Comparison of ENCODE assay signal across 15 mouse cellular contexts in the genomic region with DNA sequence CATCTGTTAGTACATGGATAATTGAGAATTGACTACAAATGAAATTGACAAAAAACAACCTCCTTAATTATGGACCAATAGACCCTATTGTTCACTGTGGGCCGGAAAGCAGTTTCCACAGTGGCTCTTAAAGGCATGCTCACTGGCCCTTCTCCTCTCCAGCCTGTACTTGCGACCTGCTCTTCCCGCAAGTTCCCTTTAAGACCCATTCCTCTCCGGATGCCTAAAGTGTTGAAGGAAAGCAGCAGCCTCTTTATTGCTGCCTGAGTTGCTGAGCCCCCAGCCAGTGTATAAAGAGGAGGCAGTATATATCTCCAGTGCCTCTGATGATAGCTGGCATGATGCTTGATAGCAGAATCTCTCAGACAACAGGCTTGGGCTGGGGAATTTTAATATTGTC.
A peak's percentile ranks its signal among the peaks of the same experiment; 100 is the strongest.
DNase-seq lines count a peak whose midpoint lies in the region; ATAC-seq and TF ChIP-seq lines count a peak whose summit lies in the region.
"Had no signal": no experiment of that assay in that cellular context is flagged by ENCODE, and none has a peak within 500 bp of the region (broad histone marks: within the 10 kb centered on the region; RNA-seq: fewer than 3 reads in every experiment).

No protein-coding gene starts in this region.

- no peaks in the 10 kb centered on the region for H3K9me3 ChIP-seq in hindbrain, embryonic 13.5 days
- no peaks in the 10 kb centered on the region for H3K9me3 ChIP-seq in hindbrain, embryonic 10.5 days
- no peaks in the 10 kb centered on the region for H3K9me3 ChIP-seq in forebrain, embryonic 14.5 days (replicated peaks; ENCODE audit: control insufficient read depth, low read length)
- H3K9me3 ChIP-seq in hindbrain, embryonic 16.5 days (ENCODE audit: control insufficient read depth, low read length): no peaks in the 10 kb centered on the region
- no peaks in the 10 kb centered on the region for H3K9me3 ChIP-seq in neural tube, embryonic 13.5 days
- no peaks in the 10 kb centered on the region for H3K9me3 ChIP-seq in lung, postnatal 0 days (ENCODE audit: low read length)
- H3K9me3 ChIP-seq: heart, embryonic 15.5 days; kidney, embryonic 15.5 days had no signal

- no peak for TF ChIP-seq CTCF in lung, postnatal 0 days (IDR thresholded peaks at IDR 0.05)

- WGBS in hindbrain, embryonic 13.5 days: 30% methylated on average over 4 of the region's 4 CpGs
- 41% methylated on average over 4 of the region's 4 CpGs for WGBS in hindbrain, embryonic 10.5 days
- WGBS in forebrain, embryonic 14.5 days: 21% methylated on average over 4 of the region's 4 CpGs
- WGBS in hindbrain, embryonic 16.5 days: 26% methylated on average over 4 of the region's 4 CpGs
- WGBS in neural tube, embryonic 13.5 days: 9% methylated on average over 4 of the region's 4 CpGs
- WGBS in lung, postnatal 0 days: 40% methylated on average over 4 of the region's 4 CpGs

- H3K27me3 ChIP-seq in hindbrain, embryonic 13.5 days: no peaks in the 10 kb centered on the region
- no peaks in the 10 kb centered on the region; the same call in 1 of the 2 replicates for H3K27me3 ChIP-seq in hindbrain, embryonic 10.5 days (ENCODE audit: insufficient read depth, poor library complexity, severe bottlenecking)
- no peaks in the 10 kb centered on the region for H3K27me3 ChIP-seq in forebrain, embryonic 14.5 days (replicated peaks; ENCODE audit: control insufficient read depth, insufficient read depth, low read length)
- no peaks in the 10 kb centered on the region for H3K27me3 ChIP-seq in hindbrain, embryonic 16.5 days (replicated peaks; ENCODE audit: control insufficient read depth, insufficient read depth, low read length)
- no peaks in the 10 kb centered on the region for H3K27me3 ChIP-seq in neural tube, embryonic 13.5 days
- H3K27me3 ChIP-seq in lung, postnatal 0 days (replicated peaks; ENCODE audit: insufficient read depth, low read length): no peaks in the 10 kb centered on the region
- H3K27me3 ChIP-seq: heart, embryonic 15.5 days; kidney, embryonic 15.5 days had no signal

- H3K4me2 ChIP-seq in hindbrain, embryonic 13.5 days: 0 out of 2 replicates have a peak overlapping the region, but pooled peaks have one; percentile 8
- H3K4me2 ChIP-seq in forebrain, embryonic 14.5 days (ENCODE audit: low read length): no peak overlapping the region
- H3K4me2 ChIP-seq in hindbrain, embryonic 16.5 days (ENCODE audit: low read length): no peak overlapping the region
- H3K4me2 ChIP-seq in neural tube, embryonic 13.5 days: peak overlapping the region; percentile 17; the same call in 1 of the 2 replicates
- no peak overlapping the region for H3K4me2 ChIP-seq in lung, postnatal 0 days (replicated peaks; ENCODE audit: low read depth, low read length)
- H3K4me2 ChIP-seq: heart, embryonic 15.5 days; kidney, embryonic 15.5 days had no signal

- peaks cover 23% of the 10 kb centered on the region for H3K4me1 ChIP-seq in hindbrain, embryonic 13.5 days (replicated peaks)
- H3K4me1 ChIP-seq in hindbrain, embryonic 10.5 days (replicated peaks): peaks cover 11% of the 10 kb centered on the region
- peaks cover 8% of the 10 kb centered on the region for H3K4me1 ChIP-seq in forebrain, embryonic 14.5 days (ENCODE audit: control insufficient read depth, insufficient read depth, low read length)
- peaks cover 11% of the 10 kb centered on the region for H3K4me1 ChIP-seq in hindbrain, embryonic 16.5 days (ENCODE audit: control insufficient read depth, insufficient read depth, low read depth, low read length)
- peaks cover 26% of the 10 kb centered on the region for H3K4me1 ChIP-seq in neural tube, embryonic 13.5 days (replicated peaks)
- no peaks in the 10 kb centered on the region for H3K4me1 ChIP-seq in lung, postnatal 0 days (ENCODE audit: insufficient read depth, low read depth, low read length)

- no peak overlapping the region for H3K9ac ChIP-seq in hindbrain, embryonic 13.5 days
- no peak overlapping the region; the same call in 1 of the 2 replicates for H3K9ac ChIP-seq in forebrain, embryonic 14.5 days (ENCODE audit: low read length)
- no peak overlapping the region for H3K9ac ChIP-seq in hindbrain, embryonic 16.5 days (ENCODE audit: low read depth, low read length)
- H3K9ac ChIP-seq in neural tube, embryonic 13.5 days: no peak overlapping the region
- no peak overlapping the region for H3K9ac ChIP-seq in lung, postnatal 0 days (replicated peaks; ENCODE audit: low read depth)
- H3K9ac ChIP-seq: heart, embryonic 15.5 days; kidney, embryonic 15.5 days had no signal

- peak; percentile 83 for ATAC-seq in hindbrain, embryonic 13.5 days (ENCODE audit: low FRiP score)
- ATAC-seq in forebrain, embryonic 14.5 days: no peak
- ATAC-seq in hindbrain, embryonic 16.5 days: peak; percentile 82
- peak; percentile 89 for ATAC-seq in neural tube, embryonic 13.5 days (ENCODE audit: low read depth)
- ATAC-seq in lung, postnatal 0 days: no peak

- no peaks in the 10 kb centered on the region for H3K36me3 ChIP-seq in hindbrain, embryonic 13.5 days
- no peaks in the 10 kb centered on the region for H3K36me3 ChIP-seq in hindbrain, embryonic 10.5 days
- no peaks in the 10 kb centered on the region for H3K36me3 ChIP-seq in forebrain, embryonic 14.5 days (ENCODE audit: control insufficient read depth, insufficient read depth, low read length)
- H3K36me3 ChIP-seq in hindbrain, embryonic 16.5 days (ENCODE audit: control insufficient read depth, insufficient read depth, low read length): no peaks in the 10 kb centered on the region
- H3K36me3 ChIP-seq in neural tube, embryonic 13.5 days: no peaks in the 10 kb centered on the region
- H3K36me3 ChIP-seq in lung, postnatal 0 days (ENCODE audit: insufficient read depth, low read length): no peaks in the 10 kb centered on the region
- H3K36me3 ChIP-seq: G1E; heart, embryonic 15.5 days; kidney, embryonic 15.5 days had no signal

- H3K4me3 ChIP-seq in hindbrain, embryonic 13.5 days: no peak overlapping the region
- H3K4me3 ChIP-seq in hindbrain, embryonic 10.5 days: no peak overlapping the region
- H3K4me3 ChIP-seq in forebrain, embryonic 14.5 days (ENCODE audit: low read depth, low read length): no peak overlapping the region
- H3K4me3 ChIP-seq in hindbrain, embryonic 16.5 days (ENCODE audit: low read length): no peak overlapping the region
- no peak overlapping the region for H3K4me3 ChIP-seq in neural tube, embryonic 13.5 days
- no peak overlapping the region for H3K4me3 ChIP-seq in lung, postnatal 0 days (ENCODE audit: low read depth, low read length)
- H3K4me3 ChIP-seq: heart, embryonic 15.5 days; kidney, embryonic 15.5 days had no signal

- no peak for TF ChIP-seq EP300 in lung, postnatal 0 days (IDR thresholded peaks at IDR 0.05)

- H3K27ac ChIP-seq in hindbrain, embryonic 13.5 days: peak overlapping the region; percentile 74
- no peak overlapping the region for H3K27ac ChIP-seq in hindbrain, embryonic 10.5 days
- H3K27ac ChIP-seq in forebrain, embryonic 14.5 days (ENCODE audit: low read depth, low read length): no peak overlapping the region; the same call in 1 of the 2 replicates
- peak overlapping the region; percentile 10; the same call in 1 of the 2 replicates for H3K27ac ChIP-seq in hindbrain, embryonic 16.5 days (ENCODE audit: low read depth, low read length)
- peak overlapping the region; percentile 75 for H3K27ac ChIP-seq in neural tube, embryonic 13.5 days (replicated peaks)
- H3K27ac ChIP-seq in lung, postnatal 0 days (ENCODE audit: low read length): no peak overlapping the region
- H3K27ac ChIP-seq: kidney, embryonic 15.5 days had no signal

- no peak for DNase-seq in hindbrain, embryonic 10.5 days (ENCODE audit: low spot score)
- peak; percentile 45 for DNase-seq in forebrain, embryonic 14.5 days (ENCODE audit: low spot score)
- no peak for DNase-seq in lung, postnatal 0 days (ENCODE audit: low spot score)
- DNase-seq in frontal cortex, adult 2 months (ENCODE audit: extremely low spot score in 1 of 2, low spot score in 1 of 2): no peak
- DNase-seq in cerebellum, adult 18-20 months: no peak
- DNase-seq: adrenal gland, adult 8-10 months; cerebellum, postnatal 14 days; right cerebral cortex, postnatal 14 days; thymus, postnatal 25 days had no signal

Comparison
In these comparisons a context has a peak if more than half of its experiments do, and no peak if none do; other contexts are left out.
1. H3K27ac ChIP-seq: peak in hindbrain, embryonic 13.5 days (single experiment), hindbrain, embryonic 16.5 days (single experiment) and neural tube, embryonic 13.5 days (single experiment); none in hindbrain, embryonic 10.5 days (single experiment), forebrain, embryonic 14.5 days (single experiment) and lung, postnatal 0 days (single experiment).
2. H3K4me2 ChIP-seq: peak in hindbrain, embryonic 13.5 days (single experiment) and neural tube, embryonic 13.5 days (single experiment); none in forebrain, embryonic 14.5 days (single experiment), hindbrain, embryonic 16.5 days (single experiment) and lung, postnatal 0 days (single experiment).
3. ATAC-seq: peak in hindbrain, embryonic 13.5 days (single experiment), hindbrain, embryonic 16.5 days (single experiment) and neural tube, embryonic 13.5 days (single experiment); none in forebrain, embryonic 14.5 days (single experiment) and lung, postnatal 0 days (single experiment).